Mouse (Mus musculus) intestine, embryonic 15.5 days (tissue): ENCODE results near the gene Mrpl37. TPM values are rescaled to one million over a fixed set of nuclear protein-coding genes. Genes with fewer than 3 reads are reported as not detected.

Source experiments
- ATAC-seq: fragments of 200-750 bp; cut with Nextera tagmentation; 2 replicates; pipeline ENCODE4 v1.8.0; 2017; ENCODE audit warnings: moderate TSS enrichment, moderate library complexity
- H3K27ac ChIP-seq: fragments of 300-500 bp; sonication (generic); 2 replicates; pipeline ENCODE4 v1.5.1; 2015; ENCODE audit warnings: mild to moderate bottlenecking, inconsistent platforms
- H3K27me3 ChIP-seq: fragments of 300-500 bp; sonication (generic); replicated peaks from 2 replicates; pipeline ENCODE4 v1.6.1; 2015; ENCODE audit warnings: inconsistent platforms
- H3K36me3 ChIP-seq: fragments of 300-500 bp; sonication (generic); 2 replicates; pipeline ENCODE4 v1.6.1; 2015; ENCODE audit warnings: inconsistent platforms
- H3K4me1 ChIP-seq: fragments of 300-500 bp; sonication (generic); replicated peaks from 2 replicates; pipeline ENCODE4 v1.6.1; 2015; ENCODE audit warnings: inconsistent platforms
- H3K4me2 ChIP-seq: fragments of 300-500 bp; sonication (generic); replicated peaks from 2 replicates; pipeline ENCODE4 v1.6.1; 2015; ENCODE audit warnings: mild to moderate bottlenecking, inconsistent platforms
- H3K4me3 ChIP-seq: fragments of 300-500 bp; sonication (generic); replicated peaks from 2 replicates; pipeline ENCODE4 v1.5.1; 2015; ENCODE audit warnings: inconsistent platforms
- H3K9ac ChIP-seq: fragments of 300-500 bp; sonication (generic); 2 replicates; pipeline ENCODE4 v1.6.1; 2015; ENCODE audit warnings: inconsistent platforms
- H3K9me3 ChIP-seq: fragments of 300-500 bp; sonication (generic); 2 replicates; pipeline ENCODE4 v1.6.1; 2016; ENCODE audit warnings: inconsistent platforms
- WGBS: fragments of 180-500 bp; shearing (Covaris S2); methylation state at CpG from one replicate; pipeline ENCODE4 v1.1.7; 2015; 5-methylcytosine and 5-hydroxymethylcytosine counted together
- polyA plus RNA-seq: library from polyadenylated mRNA; unstranded; fragments of >200 nt; fragmentation: Nextera tagmentation; extraction: Ambion mirVana; gene quantifications from 2 replicates; pipeline ENCODE4 v1.2.1, GENCODE M21; 2015

Mrpl37 gene
- polyA plus RNA-seq, 1 experiment from 2014 or later = 103 TPM

DNA sequence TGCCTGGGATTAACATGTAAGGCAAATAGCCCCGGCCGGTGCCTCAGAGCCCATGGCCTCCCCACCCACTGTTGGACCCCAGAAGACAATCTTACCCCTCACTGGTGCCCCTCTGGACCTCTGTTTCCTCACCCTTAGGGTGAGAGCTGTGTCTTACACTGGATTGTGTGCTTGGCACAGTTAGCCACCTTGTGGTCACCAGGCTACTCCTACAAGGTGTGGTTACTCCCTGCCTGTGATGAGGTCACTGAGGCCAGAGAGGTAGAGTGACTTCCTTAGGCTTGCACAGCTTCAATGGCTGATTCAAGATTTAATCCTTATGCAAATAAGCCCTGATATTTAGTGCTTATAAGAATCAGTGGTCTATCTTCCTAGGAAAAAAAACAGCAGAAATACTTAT lies 29.7 kb downstream of the Mrpl37 start:
- 91% methylated on average over 2 of the region's 2 CpGs for WGBS
- H3K4me1 ChIP-seq = no peaks in the 10 kb centered on the region
- H3K9me3 ChIP-seq = no peaks in the 10 kb centered on the region
- H3K4me2 ChIP-seq = no peak overlapping the region
- H3K36me3 ChIP-seq = peaks cover 48% of the 10 kb centered on the region
- no peak overlapping the region for H3K27ac ChIP-seq
- H3K27me3 ChIP-seq = no peaks in the 10 kb centered on the region
- no peak overlapping the region for H3K4me3 ChIP-seq
- ATAC-seq = no peak
- H3K9ac ChIP-seq = no peak overlapping the region

DNA sequence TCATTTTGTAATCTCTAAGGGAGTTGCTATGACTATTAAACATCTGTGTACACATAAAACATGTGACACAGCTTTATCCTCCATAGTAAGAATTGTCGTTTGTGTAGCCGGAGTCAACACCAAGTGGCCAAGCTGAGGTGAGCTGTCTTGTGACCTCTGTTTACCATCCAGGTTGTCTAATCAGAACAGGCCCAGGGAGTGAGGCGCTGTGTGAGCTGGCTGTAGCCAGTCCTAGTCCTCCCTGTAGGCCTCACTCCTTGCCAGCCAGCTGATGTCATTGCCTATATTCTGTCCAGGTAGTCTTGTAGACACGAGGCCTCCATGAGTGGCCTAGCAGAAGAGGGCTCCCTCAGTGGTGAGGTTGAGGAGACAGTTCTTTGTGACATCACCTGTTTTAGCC lies 31.0 kb downstream of the Mrpl37 start:
- Histone ChIP-seq H3K4me1 (no peaks in the 10 kb centered on the region), H3K4me3 (no peak overlapping the region), H3K9me3 (no peaks in the 10 kb centered on the region), H3K4me2 (no peak overlapping the region), H3K27ac (no peak overlapping the region), H3K9ac (no peak overlapping the region), H3K27me3 (no peaks in the 10 kb centered on the region), H3K36me3 (peaks cover 45% of the 10 kb centered on the region)
- no peak for ATAC-seq
- WGBS = 78% methylated on average over 4 of the region's 4 CpGs

DNA sequence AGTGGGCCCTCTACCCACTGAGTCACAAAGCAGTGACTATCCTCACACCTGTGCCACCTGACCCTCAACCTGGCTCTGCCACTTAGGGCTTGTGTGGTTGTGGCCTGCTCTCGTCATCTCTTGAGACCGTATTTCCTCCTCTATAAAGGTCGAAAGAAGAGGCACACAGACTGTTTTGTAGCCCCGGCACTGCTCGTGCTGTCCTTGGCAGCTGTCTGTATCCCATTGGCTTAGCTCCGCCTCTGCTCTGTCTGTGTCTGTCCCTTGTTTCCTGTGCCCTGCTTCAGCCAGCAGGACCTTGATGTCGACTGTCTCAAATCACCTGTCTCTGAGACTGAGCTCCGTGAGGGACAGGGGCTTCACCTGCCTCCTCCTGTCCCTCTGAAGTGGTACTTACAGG lies 40.2 kb downstream of the Mrpl37 start:
- Histone ChIP-seq H3K9ac (no peak overlapping the region), H3K4me1 (peaks cover 18% of the 10 kb centered on the region), H3K9me3 (no peaks in the 10 kb centered on the region), H3K27ac (no peak overlapping the region), H3K27me3 (no peaks in the 10 kb centered on the region), H3K4me2 (no peak overlapping the region), H3K36me3 (peaks cover 12% of the 10 kb centered on the region), H3K4me3 (no peak overlapping the region)
- no peak for ATAC-seq
- 61% methylated on average over 8 of the region's 8 CpGs for WGBS

DNA sequence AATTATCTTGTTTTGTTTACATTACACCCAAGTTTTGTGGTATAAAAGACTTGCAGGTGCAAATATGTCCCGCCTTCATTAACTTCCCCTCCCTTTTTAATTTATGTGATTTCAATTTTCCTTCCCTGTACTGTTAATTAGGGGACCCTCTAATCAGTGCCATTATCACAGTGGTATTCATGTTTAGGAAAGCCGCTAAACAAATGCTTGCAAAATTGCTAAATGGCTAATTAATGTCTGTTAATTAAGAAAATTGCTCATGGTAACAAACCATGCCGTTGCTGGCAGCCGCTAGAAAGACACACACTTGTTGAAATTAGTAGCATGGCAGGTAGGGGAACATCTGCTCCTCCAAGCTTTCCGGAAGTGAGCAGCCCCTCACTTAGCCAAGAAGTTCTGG lies 41.3 kb downstream of the Mrpl37 start:
- no peak for ATAC-seq
- Histone ChIP-seq H3K4me1 (peaks cover 26% of the 10 kb centered on the region), H3K36me3 (peaks cover 9% of the 10 kb centered on the region), H3K9ac (no peak overlapping the region), H3K4me3 (no peak overlapping the region), H3K27me3 (no peaks in the 10 kb centered on the region), H3K9me3 (no peaks in the 10 kb centered on the region), H3K27ac (peak overlapping the region; percentile 71), H3K4me2 (no peak overlapping the region)
- WGBS = 87% methylated on average over 5 of the region's 5 CpGs

DNA sequence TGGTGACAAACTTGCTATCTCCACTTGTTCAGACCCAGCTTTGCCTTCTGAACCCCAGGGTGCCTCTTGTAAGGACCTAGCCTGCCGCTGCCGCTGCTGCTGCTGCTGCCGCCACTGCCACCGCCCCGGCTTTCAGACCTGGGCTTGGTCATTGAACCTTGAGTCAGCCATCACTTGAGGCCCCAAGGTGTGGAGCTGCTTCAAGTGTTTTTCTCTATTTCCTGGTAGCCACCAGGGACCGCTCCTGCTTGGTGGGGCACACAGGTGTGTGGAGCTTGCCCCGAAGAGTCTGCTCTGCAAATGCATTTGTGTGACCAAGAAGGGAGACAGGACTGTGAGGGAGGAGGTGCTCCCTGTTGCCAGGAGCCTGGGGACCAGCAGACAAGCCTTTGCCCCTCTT lies 41.8 kb downstream of the Mrpl37 start:
- WGBS = 53% methylated on average over 7 of the region's 7 CpGs
- peak overlapping the region; percentile 69 for H3K27ac ChIP-seq
- peaks cover 8% of the 10 kb centered on the region for H3K36me3 ChIP-seq
- H3K4me2 ChIP-seq = peak overlapping the region; percentile 9; the same call in 1 of the 2 replicates
- no peaks in the 10 kb centered on the region for H3K9me3 ChIP-seq
- peak; percentile 76 for ATAC-seq
- no peaks in the 10 kb centered on the region for H3K27me3 ChIP-seq
- H3K4me1 ChIP-seq = peaks cover 27% of the 10 kb centered on the region
- no peak overlapping the region for H3K9ac ChIP-seq
- H3K4me3 ChIP-seq = no peak overlapping the region

DNA sequence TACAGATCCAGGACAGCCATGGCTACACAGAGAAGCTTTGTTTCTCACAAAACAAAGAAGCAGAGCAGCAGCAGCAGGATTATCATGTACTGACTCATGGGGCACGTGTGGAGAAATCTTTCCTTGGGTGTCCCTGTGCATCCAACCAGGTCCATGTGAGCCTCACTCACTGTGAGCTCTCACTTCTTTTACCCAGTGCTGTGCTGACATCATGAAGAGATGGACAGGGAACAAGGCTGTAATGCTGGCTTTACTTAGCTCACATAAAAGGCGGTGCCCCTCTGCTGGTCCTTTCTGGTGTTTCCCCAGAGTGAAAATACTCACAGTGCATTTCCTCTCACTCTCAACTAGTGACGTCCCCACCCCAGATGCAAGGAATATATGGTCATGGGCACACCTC lies 45.2 kb downstream of the Mrpl37 start:
- Histone ChIP-seq H3K4me2 (no peak overlapping the region), H3K4me1 (peaks cover 47% of the 10 kb centered on the region), H3K9ac (no peak overlapping the region), H3K9me3 (no peaks in the 10 kb centered on the region), H3K36me3 (no peaks in the 10 kb centered on the region), H3K27me3 (no peaks in the 10 kb centered on the region), H3K27ac (0 out of 2 replicates have a peak overlapping the region, but pooled peaks have one; percentile 3), H3K4me3 (no peak overlapping the region)
- ATAC-seq = no peak
- 54% methylated on average over 3 of the region's 3 CpGs for WGBS

DNA sequence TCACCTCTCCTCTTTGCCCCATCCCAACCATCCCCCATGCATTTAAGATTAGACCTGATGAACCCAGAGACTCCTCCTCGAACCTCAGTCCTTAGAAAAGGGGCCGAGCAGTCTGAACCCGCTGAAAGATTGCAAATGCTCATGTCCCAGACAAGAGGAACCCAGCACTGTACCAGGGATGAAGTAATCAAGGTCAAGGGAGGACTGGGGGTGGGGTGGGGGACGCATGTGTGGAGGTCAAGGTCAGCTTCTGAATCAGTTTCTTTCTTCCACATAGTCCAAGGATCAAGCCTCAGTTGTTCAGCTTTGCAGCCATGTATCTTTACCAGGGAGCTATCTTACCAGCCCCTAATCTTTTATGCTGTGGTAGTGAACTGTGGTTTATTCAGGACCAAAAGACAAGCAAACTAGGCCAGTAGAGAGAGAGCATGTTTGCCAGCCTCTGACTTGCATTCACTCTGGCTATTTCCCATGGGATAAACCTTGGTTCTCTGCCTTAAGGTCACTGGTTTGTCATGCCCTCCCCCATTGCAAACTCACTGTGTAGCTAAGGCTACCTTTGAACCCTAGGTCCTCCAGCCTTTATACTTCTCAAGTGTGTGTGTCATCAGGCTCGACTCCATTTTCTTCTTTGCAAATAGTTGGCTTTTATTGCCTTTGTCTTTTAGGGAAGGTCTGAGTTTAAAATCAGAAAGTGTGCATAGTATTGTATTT lies 46.2 kb downstream of the Mrpl37 start:
- Histone ChIP-seq H3K4me1 (peaks cover 49% of the 10 kb centered on the region), H3K9me3 (no peaks in the 10 kb centered on the region), H3K27ac (peak overlapping the region; percentile 29; the same call in 1 of the 2 replicates), H3K4me2 (no peak overlapping the region), H3K9ac (no peak overlapping the region), H3K4me3 (no peak overlapping the region), H3K36me3 (no peaks in the 10 kb centered on the region), H3K27me3 (no peaks in the 10 kb centered on the region)
- 60% methylated on average over 5 of the region's 5 CpGs for WGBS
- peak; percentile 37; the same call in 1 of the 2 replicates for ATAC-seq

DNA sequence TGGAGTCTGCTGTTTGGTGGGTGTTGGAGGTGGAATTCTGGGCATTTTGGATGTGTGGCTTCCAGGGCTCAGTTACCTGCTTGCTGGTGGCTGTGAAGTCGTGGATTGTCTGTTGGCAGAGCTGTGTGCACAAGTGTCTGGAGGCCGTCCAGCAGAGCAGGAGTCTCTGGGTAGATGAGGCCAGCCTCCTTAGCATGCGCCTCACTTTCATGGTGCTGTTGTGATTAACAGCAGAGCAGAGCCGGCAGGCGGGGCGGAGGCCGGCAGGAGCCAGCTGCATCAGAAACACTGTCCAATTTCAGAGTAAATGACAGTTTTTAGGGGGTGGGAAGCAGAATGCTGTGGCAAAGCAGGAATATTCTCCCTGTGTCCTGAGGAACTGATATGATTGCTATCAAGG lies 47.6 kb downstream of the Mrpl37 start:
- Histone ChIP-seq H3K9me3 (no peaks in the 10 kb centered on the region), H3K9ac (no peak overlapping the region), H3K4me2 (no peak overlapping the region), H3K27me3 (no peaks in the 10 kb centered on the region), H3K27ac (peak overlapping the region; percentile 19), H3K36me3 (no peaks in the 10 kb centered on the region), H3K4me1 (peaks cover 44% of the 10 kb centered on the region), H3K4me3 (no peak overlapping the region)
- no peak for ATAC-seq
- WGBS = 30% methylated on average over 7 of the region's 7 CpGs

DNA sequence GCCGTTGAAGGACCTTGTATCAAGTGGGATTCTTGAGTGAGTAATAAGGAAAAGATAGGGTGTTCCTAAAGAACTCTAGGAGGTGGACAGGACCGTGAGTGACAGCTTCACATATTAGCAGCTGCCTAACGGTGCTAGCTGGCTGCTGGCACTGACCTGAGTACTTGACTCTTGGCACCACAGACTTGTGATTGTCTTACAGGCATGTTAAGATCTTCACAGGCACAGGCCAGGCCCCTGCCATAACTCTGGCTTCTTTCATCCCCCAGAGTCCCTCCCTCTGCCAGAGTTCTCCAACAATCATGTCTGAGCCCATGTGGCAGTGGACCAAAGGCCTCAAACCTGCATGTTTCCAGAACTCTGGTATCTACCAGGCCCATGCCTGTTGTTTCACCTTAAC lies 48.1 kb downstream of the Mrpl37 start:
- Histone ChIP-seq H3K4me2 (no peak overlapping the region), H3K27ac (peak overlapping the region; percentile 19; the same call in 1 of the 2 replicates), H3K9ac (no peak overlapping the region), H3K27me3 (no peaks in the 10 kb centered on the region), H3K9me3 (no peaks in the 10 kb centered on the region), H3K36me3 (no peaks in the 10 kb centered on the region), H3K4me1 (peaks cover 44% of the 10 kb centered on the region), H3K4me3 (no peak overlapping the region)
- ATAC-seq = no peak
- WGBS = 49% methylated on average over 3 of the region's 3 CpGs

DNA sequence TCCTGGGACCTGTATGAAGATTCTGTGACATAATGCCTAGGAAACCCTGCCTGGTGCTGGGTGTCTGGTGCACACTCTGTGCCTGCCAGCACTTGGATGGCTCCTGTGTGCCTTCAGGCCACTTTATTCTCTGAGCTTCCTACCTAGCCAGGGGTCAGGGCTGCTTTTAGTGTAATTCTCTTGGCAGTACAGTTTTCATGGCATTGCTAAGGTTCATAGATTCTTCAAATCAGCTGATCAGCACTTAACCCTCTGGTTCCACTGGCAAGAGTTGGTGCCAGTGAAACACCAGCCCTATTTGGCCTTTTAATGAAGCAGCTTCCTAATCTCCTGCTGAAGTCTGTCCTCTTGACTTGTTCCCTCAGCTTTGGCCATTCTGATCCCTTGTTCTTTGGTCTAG lies 49.4 kb downstream of the Mrpl37 start:
- Histone ChIP-seq H3K27ac (no peak overlapping the region), H3K9ac (no peak overlapping the region), H3K4me2 (no peak overlapping the region), H3K27me3 (no peaks in the 10 kb centered on the region), H3K36me3 (no peaks in the 10 kb centered on the region), H3K4me3 (no peak overlapping the region), H3K9me3 (no peaks in the 10 kb centered on the region), H3K4me1 (peaks cover 48% of the 10 kb centered on the region)
- ATAC-seq = no peak

DNA sequence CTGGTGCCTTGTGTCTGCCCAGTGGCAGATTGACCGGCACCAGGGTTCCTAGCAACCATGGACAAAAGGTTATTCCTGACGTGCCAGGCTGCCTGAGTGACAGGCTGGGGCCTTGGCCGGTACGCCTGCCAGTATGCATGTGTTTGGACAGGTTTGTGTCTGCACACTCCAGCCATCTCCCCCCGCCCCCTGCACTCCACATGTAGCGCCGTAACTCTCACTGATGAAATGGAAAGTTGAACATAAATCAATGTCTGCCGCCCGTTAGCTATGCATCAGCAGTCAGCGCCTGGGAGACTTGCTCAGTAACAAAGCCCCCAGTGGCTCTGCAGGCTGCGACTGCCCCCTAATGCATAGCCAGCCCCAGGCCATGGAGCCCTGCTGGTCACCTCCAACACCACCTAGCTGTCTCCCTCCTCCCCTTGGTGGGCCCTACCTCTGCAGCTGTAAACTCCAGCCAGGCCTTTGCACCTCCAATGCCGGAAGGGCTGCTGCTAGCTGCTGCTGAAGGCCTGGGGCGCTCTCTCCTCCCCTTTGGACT lies 50.6 kb downstream of the Mrpl37 start:
- no peaks in the 10 kb centered on the region for H3K36me3 ChIP-seq
- peak overlapping the region; percentile 48 for H3K27ac ChIP-seq
- no peak overlapping the region for H3K4me3 ChIP-seq
- peaks cover 45% of the 10 kb centered on the region for H3K4me1 ChIP-seq
- ATAC-seq = 0 out of 2 replicates have a peak, but pooled peaks have one; percentile 3
- no peak overlapping the region for H3K4me2 ChIP-seq
- WGBS = 51% methylated on average over 13 of the region's 13 CpGs
- no peak overlapping the region for H3K9ac ChIP-seq
- no peaks in the 10 kb centered on the region for H3K27me3 ChIP-seq
- H3K9me3 ChIP-seq = no peaks in the 10 kb centered on the region

DNA sequence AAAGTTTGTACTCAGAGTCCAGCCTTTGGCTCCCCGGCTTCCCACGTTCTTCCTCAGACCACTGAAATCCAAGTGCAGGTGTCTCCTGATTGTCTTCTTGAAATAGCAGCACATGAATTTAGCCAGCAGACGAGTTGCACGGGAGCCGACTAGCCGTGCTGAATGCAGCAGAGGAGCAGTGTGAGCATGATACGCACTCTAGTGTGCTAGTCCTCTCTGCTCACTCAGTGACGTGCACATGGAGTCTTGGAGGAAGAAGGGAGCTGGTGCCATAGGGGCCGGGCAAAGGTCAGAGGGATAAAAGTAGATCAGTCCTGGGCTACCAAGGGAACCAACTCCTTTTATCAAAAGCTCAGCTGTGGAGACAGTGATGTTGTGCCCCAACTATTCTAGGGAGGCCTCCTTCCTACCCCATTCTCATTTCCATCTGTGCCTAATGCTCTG lies 52.8 kb downstream of the Mrpl37 start:
- WGBS = 75% methylated on average over 9 of the region's 9 CpGs
- Histone ChIP-seq H3K9me3 (no peaks in the 10 kb centered on the region), H3K9ac (no peak overlapping the region), H3K27ac (no peak overlapping the region; the same call in 1 of the 2 replicates), H3K4me3 (no peak overlapping the region), H3K36me3 (0 out of 2 replicates have a peak, but pooled peaks cover 6% of the 10 kb centered on the region), H3K27me3 (no peaks in the 10 kb centered on the region), H3K4me2 (no peak overlapping the region), H3K4me1 (peaks cover 28% of the 10 kb centered on the region)
- ATAC-seq = peak; percentile 26; the same call in 1 of the 2 replicates
